In genomic region chr2:174284011-174284410, GRCm38 (mm10) we compare ENCODE assay signal across 8 mouse cellular contexts. TPM values are rescaled to one million over a fixed set of nuclear protein-coding genes. Genes with fewer than 3 reads are reported as not detected.
A peak's percentile ranks its signal among the peaks of the same experiment; 100 is the strongest.
DNase-seq lines count a peak whose midpoint lies in the region; ATAC-seq and TF ChIP-seq lines count a peak whose summit lies in the region.

TSS of gene Gnas (plus strand) at chr2:174284320.

- H3K4me3 ChIP-seq in E14TG2a.4 (replicated peaks; ENCODE audit: low read length), result peak within 1 kb of the TSS; percentile 81
- peak within 1 kb of the TSS; percentile 29 for H3K4me3 ChIP-seq in heart, postnatal 0 days (ENCODE audit: low read depth, low read length)
- H3K4me3 ChIP-seq in lung, postnatal 0 days (ENCODE audit: low read depth, low read length), result peak within 1 kb of the TSS; percentile 20; the same call in 1 of the 2 replicates

- WGBS in heart, postnatal 0 days, result 41% methylated on average over 19 of the region's 19 CpGs
- 44% methylated on average over 19 of the region's 19 CpGs for WGBS in lung, postnatal 0 days

- H3K9me3 ChIP-seq in E14TG2a.4 (ENCODE audit: low read length), result no peaks in the 10 kb centered on the region
- H3K9me3 ChIP-seq in heart, postnatal 0 days (replicated peaks; ENCODE audit: control insufficient read depth, low read length), result peaks cover 4% of the 10 kb centered on the region; the same call in 1 of the 2 replicates
- no peaks in the 10 kb centered on the region for H3K9me3 ChIP-seq in lung, postnatal 0 days (ENCODE audit: low read length)

- H3K27me3 ChIP-seq in E14TG2a.4 (ENCODE audit: insufficient read depth, low read length), result peaks cover 24% of the 10 kb centered on the region
- peaks cover 52% of the 10 kb centered on the region for H3K27me3 ChIP-seq in heart, postnatal 0 days (ENCODE audit: control insufficient read depth, insufficient read depth, low read length)
- H3K27me3 ChIP-seq in lung, postnatal 0 days (replicated peaks; ENCODE audit: insufficient read depth, low read length), result peaks cover 26% of the 10 kb centered on the region

- H3K9ac ChIP-seq in heart, postnatal 0 days (replicated peaks; ENCODE audit: low read depth, low read length), result no peak within 1 kb of the TSS
- no peak within 1 kb of the TSS for H3K9ac ChIP-seq in lung, postnatal 0 days (replicated peaks; ENCODE audit: low read depth)

- no peak within 1 kb of the TSS for H3K27ac ChIP-seq in heart, postnatal 0 days (ENCODE audit: low read depth)
- H3K27ac ChIP-seq in lung, postnatal 0 days (ENCODE audit: low read length), result no peak within 1 kb of the TSS

- DNase-seq in adrenal gland, adult (ENCODE audit: inconsistent age in 2 of 2, low spot score in 1 of 2), result peak; percentile 44 to 68
- DNase-seq in heart, postnatal 0 days (ENCODE audit: low spot score), result no peak
- peak; percentile 48 to 63 for DNase-seq in layer of hippocampus, postnatal 10 days (ENCODE audit: low spot score in 2 of 2)
- DNase-seq in lung, postnatal 0 days (ENCODE audit: low spot score), result no peak
- peak; percentile 61 for DNase-seq in retina, embryonic 14.5 days (ENCODE audit: low spot score)
- no peak for DNase-seq in c-Kit-positive CD71-positive TER-119-positive erythroid progenitor cells, embryonic 14.5 days (ENCODE audit: low spot score)

- H3K4me2 ChIP-seq in heart, postnatal 0 days (ENCODE audit: low read depth, low read length), result peak within 1 kb of the TSS; percentile 34
- H3K4me2 ChIP-seq in lung, postnatal 0 days (replicated peaks; ENCODE audit: low read depth, low read length), result peak within 1 kb of the TSS; percentile 30

- no peak for ATAC-seq in erythroid progenitor cell, adult 5-6 weeks (replicated peaks; ENCODE audit: low FRiP score, poor library complexity, severe bottlenecking)
- ATAC-seq in heart, postnatal 0 days (ENCODE audit: insufficient read depth, low read depth), result peak; percentile 47; the same call in 1 of the 2 replicates
- ATAC-seq in lung, postnatal 0 days, result peak; percentile 44; the same call in 1 of the 2 replicates

- no peak for TF ChIP-seq EP300 in heart, postnatal 0 days (IDR thresholded peaks at IDR 0.05; ENCODE audit: low read depth)
- TF ChIP-seq EP300 in lung, postnatal 0 days (IDR thresholded peaks at IDR 0.05), result no peak

- H3K4me1 ChIP-seq in E14TG2a.4 (replicated peaks; ENCODE audit: low read depth, low read length), result peaks cover 90% of the 10 kb centered on the region
- H3K4me1 ChIP-seq in heart, postnatal 0 days (ENCODE audit: control insufficient read depth, insufficient read depth), result no peaks in the 10 kb centered on the region
- H3K4me1 ChIP-seq in lung, postnatal 0 days (ENCODE audit: insufficient read depth, low read depth, low read length), result no peaks in the 10 kb centered on the region

- TF ChIP-seq CTCF in E14TG2a.4 (conservative IDR thresholded peaks at IDR 0.05; ENCODE audit: low read length), result peak; percentile 36
- TF ChIP-seq CTCF in heart, postnatal 0 days (IDR thresholded peaks at IDR 0.05; ENCODE audit: low read depth), result peak; percentile 49
- TF ChIP-seq CTCF in lung, postnatal 0 days (IDR thresholded peaks at IDR 0.05), result peak; percentile 71

- peaks cover 75% of the 10 kb centered on the region for H3K36me3 ChIP-seq in E14TG2a.4 (ENCODE audit: insufficient read depth, low read length)
- peaks cover 43% of the 10 kb centered on the region for H3K36me3 ChIP-seq in heart, postnatal 0 days (replicated peaks; ENCODE audit: control insufficient read depth, insufficient read depth, low read length)
- H3K36me3 ChIP-seq in lung, postnatal 0 days (ENCODE audit: insufficient read depth, low read length), result no peaks in the 10 kb centered on the region

RNA-seq across cellular contexts. Expression of gene Gnas, which starts in this region (rescaled TPM):
- total RNA-seq in erythroid progenitor cell, adult 5-6 weeks (2015; ENCODE audit: low replicate concordance), result 338 and 377 TPM in 2 replicates
- total RNA-seq in erythroid progenitor cell, adult 5-6 weeks (2017; ENCODE audit: low replicate concordance), result 196 and 201 TPM in 2 replicates
- total RNA-seq in heart, postnatal 0 days (2014; rRNA removed; ENCODE audit: low replicate concordance), result 1,131 and 1,208 TPM in 2 replicates
- polyA plus RNA-seq in heart, postnatal 0 days (2015; fragmentation: Nextera tagmentation; extraction: Ambion mirVana), result 1,263 and 1,283 TPM in 2 replicates
- 1,000 to 10,000 TPM; 1,824 to 1,870 TPM for total RNA-seq in layer of hippocampus, postnatal 10 days (2021)
- 1,238 and 1,252 TPM in 2 replicates for polyA plus RNA-seq in lung, postnatal 0 days (2015; fragmentation: Nextera tagmentation; extraction: Ambion mirVana)

Comparison
In these comparisons a context has a peak if more than half of its experiments do, and no peak if none do; other contexts are left out.
1. H3K4me3 ChIP-seq: peak in every context shown above with its lines; median percentile 81 in E14TG2a.4; 29 in heart, postnatal 0 days; 20 in lung, postnatal 0 days.
2. DNase-seq: peak in adrenal gland, adult (2 of 2), layer of hippocampus, postnatal 10 days (2 of 2) and retina, embryonic 14.5 days (single experiment); none in heart, postnatal 0 days (single experiment), lung, postnatal 0 days (single experiment) and c-Kit-positive CD71-positive TER-119-positive erythroid progenitor cells, embryonic 14.5 days (single experiment).
3. Peak in every context shown above with its lines, with median percentiles within 50 percentile points of each other: CTCF ChIP-seq.